Mouse (Mus musculus) embryonic fibroblast, embryonic 13.5 days (primary cell): Measurements from ENCODE around the gene Hunk. TPM values are rescaled to one million over a fixed set of nuclear protein-coding genes. Genes with fewer than 3 reads are reported as not detected.

Experiments
- H3K27ac ChIP-seq: 2 replicates; pipeline ENCODE4 v1.5.1; 2012; ENCODE audit warnings: low read length, control low read depth, inconsistent platforms; ENCODE audit not compliant: insufficient read depth
- H3K4me1 ChIP-seq: 2 replicates; pipeline ENCODE4 v1.6.1; 2011; ENCODE audit warnings: low read length; ENCODE audit not compliant: control insufficient read depth, insufficient read depth
- H3K4me3 ChIP-seq: 2 replicates; pipeline ENCODE4 v1.5.1; 2011; ENCODE audit warnings: mild to moderate bottlenecking, control low read depth, low read length; ENCODE audit not compliant: insufficient read depth
- CTCF ChIP-seq: IDR thresholded peaks from 2 replicates; pipeline ENCODE4 v1.5.1; 2011; ENCODE audit warnings: mild to moderate bottlenecking, control low read depth, low read length, moderate library complexity, borderline replicate concordance; ENCODE audit not compliant: insufficient read depth
- POLR2A ChIP-seq: IDR thresholded peaks from 2 replicates; pipeline ENCODE4 v1.6.1; 2011; ENCODE audit warnings: low read depth, mild to moderate bottlenecking, control low read depth, low read length, moderate library complexity
- polyA plus RNA-seq: library from polyadenylated mRNA; stranded (reverse); fragments of >200 nt; gene quantifications from 2 replicates; pipeline ENCODE4 v1.2.4, GENCODE M21; 2011; ENCODE audit warnings: low read depth; ENCODE audit not compliant: missing spikeins, insufficient read length

Hunk gene
- polyA plus RNA-seq, 1 experiment = 8.2 TPM

- Histone ChIP-seq H3K4me1 (no peaks in the 10 kb centered on the region), H3K4me3 (no peak overlapping the region), H3K27ac (no peak overlapping the region)
- no peak for TF ChIP-seq POLR2A
- no peak for TF ChIP-seq CTCF
These were observed 26.6 kb downstream of the Hunk start for GRCm38 (mm10) chr16:90412096-90413082.

GRCm38 (mm10) chr16:90416621-90417020 lies 30.8 kb downstream of the Hunk start:
- Histone ChIP-seq H3K4me3 (no peak overlapping the region), H3K4me1 (peaks cover 6% of the 10 kb centered on the region; the same call in 1 of the 2 replicates), H3K27ac (no peak overlapping the region)
- TF ChIP-seq CTCF (no peak), POLR2A (no peak)

GRCm38 (mm10) chr16:90418661-90419060 lies 32.8 kb downstream of the Hunk start:
- Histone ChIP-seq H3K4me1 (peaks cover 6% of the 10 kb centered on the region; the same call in 1 of the 2 replicates), H3K4me3 (no peak overlapping the region), H3K27ac (no peak overlapping the region)
- TF ChIP-seq POLR2A = no peak
- no peak for TF ChIP-seq CTCF

GRCm38 (mm10) chr16:90421145-90421544 lies 35.3 kb downstream of the Hunk start:
- no peak for TF ChIP-seq CTCF
- no peak for TF ChIP-seq POLR2A
- Histone ChIP-seq H3K27ac (no peak overlapping the region), H3K4me3 (no peak overlapping the region), H3K4me1 (peaks cover 6% of the 10 kb centered on the region; the same call in 1 of the 2 replicates)

GRCm38 (mm10) chr16:90421551-90421950 lies 35.7 kb downstream of the Hunk start:
- Histone ChIP-seq H3K27ac (peak overlapping the region; percentile 31; the same call in 1 of the 2 replicates), H3K4me3 (no peak overlapping the region), H3K4me1 (peaks cover 6% of the 10 kb centered on the region; the same call in 1 of the 2 replicates)
- no peak for TF ChIP-seq CTCF

GRCm38 (mm10) chr16:90422108-90422529 lies 36.3 kb downstream of the Hunk start:
- Histone ChIP-seq H3K27ac (peak overlapping the region; percentile 31; the same call in 1 of the 2 replicates), H3K4me3 (no peak overlapping the region), H3K4me1 (peaks cover 6% of the 10 kb centered on the region; the same call in 1 of the 2 replicates)
- TF ChIP-seq POLR2A (no peak), CTCF (no peak)

GRCm38 (mm10) chr16:90423898-90424297 lies 38.1 kb downstream of the Hunk start:
- Histone ChIP-seq H3K4me3 (no peak overlapping the region), H3K27ac (no peak overlapping the region), H3K4me1 (peaks cover 6% of the 10 kb centered on the region; the same call in 1 of the 2 replicates)
- TF ChIP-seq CTCF (no peak), POLR2A (no peak)

GRCm38 (mm10) chr16:90424391-90424790 lies 38.6 kb downstream of the Hunk start:
- no peak overlapping the region for H3K4me3 ChIP-seq
- TF ChIP-seq CTCF (no peak), POLR2A (no peak)
- H3K27ac ChIP-seq = no peak overlapping the region
- H3K4me1 ChIP-seq = peaks cover 6% of the 10 kb centered on the region; the same call in 1 of the 2 replicates

GRCm38 (mm10) chr16:90426234-90426633 lies 40.4 kb downstream of the Hunk start:
- H3K4me1 ChIP-seq = no peaks in the 10 kb centered on the region
- no peak for TF ChIP-seq POLR2A
- TF ChIP-seq CTCF = no peak
- H3K4me3 ChIP-seq = no peak overlapping the region
- no peak overlapping the region for H3K27ac ChIP-seq
